Mouse (Mus musculus): ENCODE measurements around the gene Fbxo17. TPM values are rescaled to one million over a fixed set of nuclear protein-coding genes. Genes with fewer than 3 reads are reported as not detected.

Fbxo17 gene
- polyA plus RNA-seq (2012) = not detected in 2 replicates

- TF ChIP-seq GATA1 (IDR thresholded peaks at IDR 0.05; ENCODE audit: low read length) = no peak
Measured at GRCm38 (mm10) chr7:28716590-28717281, at the start of gene Fbxo17. Gene Fbxo17 (plus strand): TSS chr7:28716804.

GRCm38 (mm10) chr7:28671172-28671571 lies 45.4 kb upstream of the Fbxo17 start:
- TF ChIP-seq GATA1 (IDR thresholded peaks at IDR 0.05; ENCODE audit: low read length) = no peak

GRCm38 (mm10) chr7:28672276-28672675 lies 44.3 kb upstream of the Fbxo17 start:
- TF ChIP-seq GATA1 (IDR thresholded peaks at IDR 0.05; ENCODE audit: low read length) = no peak

GRCm38 (mm10) chr7:28674994-28675393 lies 41.6 kb upstream of the Fbxo17 start:
- TF ChIP-seq GATA1 (IDR thresholded peaks at IDR 0.05; ENCODE audit: low read length) = no peak

GRCm38 (mm10) chr7:28675746-28676145 lies 40.9 kb upstream of the Fbxo17 start:
- no peak for TF ChIP-seq GATA1 (IDR thresholded peaks at IDR 0.05; ENCODE audit: low read length)

GRCm38 (mm10) chr7:28676811-28677541 lies 39.6 kb upstream of the Fbxo17 start:
- no peak for TF ChIP-seq GATA1 (IDR thresholded peaks at IDR 0.05; ENCODE audit: low read length)

- TF ChIP-seq GATA1 (IDR thresholded peaks at IDR 0.05; ENCODE audit: low read length) = no peak
Measured at GRCm38 (mm10) chr7:28677624-28678023, 39.0 kb upstream of the Fbxo17 start.

- no peak for TF ChIP-seq GATA1 (IDR thresholded peaks at IDR 0.05; ENCODE audit: low read length)
Measured at GRCm38 (mm10) chr7:28691075-28691474, 25.5 kb upstream of the Fbxo17 start.

- no peak for TF ChIP-seq GATA1 (IDR thresholded peaks at IDR 0.05; ENCODE audit: low read length)
Measured at GRCm38 (mm10) chr7:28692545-28693320, 23.9 kb upstream of the Fbxo17 start, which contains the start of gene Fbxo27. Gene Fbxo27 (plus strand): TSS chr7:28692849.

- no peak for TF ChIP-seq GATA1 (IDR thresholded peaks at IDR 0.05; ENCODE audit: low read length)
Measured at GRCm38 (mm10) chr7:28693321-28693966, 23.2 kb upstream of the Fbxo17 start.

- TF ChIP-seq GATA1 (IDR thresholded peaks at IDR 0.05; ENCODE audit: low read length) = no peak
Measured at GRCm38 (mm10) chr7:28694423-28694822, 22.2 kb upstream of the Fbxo17 start.

GRCm38 (mm10) chr7:28694966-28695511 lies 21.6 kb upstream of the Fbxo17 start:
- no peak for TF ChIP-seq GATA1 (IDR thresholded peaks at IDR 0.05; ENCODE audit: low read length)

GRCm38 (mm10) chr7:28697277-28697676 lies 19.3 kb upstream of the Fbxo17 start:
- TF ChIP-seq GATA1 (IDR thresholded peaks at IDR 0.05; ENCODE audit: low read length) = no peak

- TF ChIP-seq GATA1 (IDR thresholded peaks at IDR 0.05; ENCODE audit: low read length) = no peak
Measured at GRCm38 (mm10) chr7:28700269-28700668, 16.3 kb upstream of the Fbxo17 start.

- no peak for TF ChIP-seq GATA1 (IDR thresholded peaks at IDR 0.05; ENCODE audit: low read length)
Measured at GRCm38 (mm10) chr7:28702601-28703143, 13.9 kb upstream of the Fbxo17 start.

Measured in G1E-ER4 (cell line).